Mouse (Mus musculus) frontal cortex, adult (tissue): Measurements from ENCODE around the gene Atp5mpl.

ENCODE experiments used
- ATAC-seq: cut with Nextera tagmentation; 2 replicates; pipeline ENCODE4 v1.9.2; 2017; ENCODE audit warnings: mild to moderate bottlenecking, moderate library complexity, mixed read lengths; ENCODE audit not compliant: low TSS enrichment

Atp5mpl gene

DNA sequence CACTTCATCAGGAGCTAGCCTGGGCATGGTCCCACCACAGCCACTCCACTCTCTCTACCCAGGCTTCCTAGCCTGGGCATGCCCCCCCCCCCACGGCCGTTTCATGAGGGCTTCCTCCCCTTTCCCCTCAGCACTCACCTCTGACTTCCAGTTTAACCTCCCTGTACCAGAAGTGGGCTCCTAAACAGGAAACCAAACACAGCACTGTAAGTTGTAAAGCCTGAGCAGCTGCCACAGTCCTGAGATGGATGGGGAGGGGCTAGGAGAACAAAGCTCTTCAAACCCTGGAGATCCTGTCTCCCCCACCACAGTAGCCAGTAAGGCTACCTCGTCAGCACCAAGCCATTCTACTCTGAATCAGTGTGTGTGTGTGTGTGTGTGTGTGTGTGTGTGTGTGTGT, 52.7 kb downstream of the Atp5mpl start:
- ATAC-seq = no peak

DNA sequence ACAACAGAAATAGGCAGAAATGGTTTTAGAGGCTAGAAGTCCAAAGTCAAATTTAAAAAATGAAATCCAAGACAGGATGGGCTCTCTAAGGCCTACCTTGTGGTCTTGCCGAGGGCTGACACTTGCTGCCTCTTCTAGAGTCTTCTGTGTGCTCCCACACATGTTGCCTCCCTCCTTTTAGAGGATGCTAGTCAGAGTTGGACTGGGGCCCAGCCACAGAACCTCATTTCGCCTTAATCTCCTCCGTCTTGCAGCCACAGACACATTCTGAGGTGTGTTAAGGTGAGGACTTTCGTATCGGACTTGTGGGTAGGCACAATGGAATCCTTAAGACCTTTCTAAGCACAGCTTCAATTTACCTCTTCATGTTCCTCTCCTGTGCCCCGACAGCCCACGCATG, 54.0 kb downstream of the Atp5mpl start:
- no peak for ATAC-seq

DNA sequence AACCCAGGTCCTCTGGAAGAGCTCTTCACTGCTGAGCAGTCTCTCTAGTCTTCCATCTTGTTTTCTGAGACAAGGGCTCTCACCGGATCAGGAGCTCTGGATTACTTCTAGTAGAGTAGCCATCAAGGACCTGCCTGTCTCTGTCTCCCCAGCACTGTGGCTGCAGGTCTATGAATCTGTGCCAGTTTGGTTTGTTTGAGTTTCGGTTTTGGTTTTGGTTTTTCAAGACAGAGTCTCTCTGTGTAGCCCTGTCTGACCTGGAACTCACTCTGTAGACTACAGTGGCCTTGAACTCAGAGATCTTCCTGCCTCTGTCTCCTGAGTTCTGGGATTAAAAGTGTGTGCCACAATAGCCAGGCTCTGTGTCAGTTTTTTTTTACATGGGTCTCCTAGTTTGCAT, 55.0 kb downstream of the Atp5mpl start:
- ATAC-seq = no peak
